Mouse (Mus musculus) forebrain, embryonic 11.5 days (tissue): ENCODE data around the gene Itpkb. TPM values are rescaled to one million over a fixed set of nuclear protein-coding genes. Genes with fewer than 3 reads are reported as not detected.
"Not testable (repeated sequence)": the region's sequence is repeated elsewhere in the genome, so short reads cannot be mapped to it uniquely, and the experiment has no call there.

Experiments used
- ATAC-seq: fragments of 200-750 bp; cut with Nextera tagmentation; replicated peaks from 2 replicates; pipeline ENCODE4 v1.8.0; 2017; ENCODE audit warnings: moderate TSS enrichment; ENCODE audit not compliant: low FRiP score
- DNase-seq: peaks from one replicate; pipeline ENCODE4 v3.0.0-alpha.2; 2017; ENCODE audit warnings: low spot score
- H3K27ac ChIP-seq: fragments of 300-500 bp; sonication (generic); 2 replicates; pipeline ENCODE4 v1.5.1; 2014; ENCODE audit warnings: low read depth, low read length
- H3K27me3 ChIP-seq: fragments of 300-500 bp; sonication (generic); 2 replicates; pipeline ENCODE4 v1.6.1; 2014; ENCODE audit warnings: mild to moderate bottlenecking, low read length, mixed read lengths; ENCODE audit not compliant: control insufficient read depth, insufficient read depth
- H3K36me3 ChIP-seq: fragments of 300-500 bp; sonication (generic); 2 replicates; pipeline ENCODE4 v1.6.1; 2014; ENCODE audit warnings: mild to moderate bottlenecking, low read length, moderate library complexity, mixed read lengths; ENCODE audit not compliant: control insufficient read depth, insufficient read depth
- H3K4me1 ChIP-seq: fragments of 300-500 bp; sonication (generic); replicated peaks from 2 replicates; pipeline ENCODE4 v1.6.1; 2014; ENCODE audit warnings: low read length, mixed read lengths; ENCODE audit not compliant: control insufficient read depth, insufficient read depth
- H3K4me2 ChIP-seq: fragments of 300-500 bp; sonication (generic); 2 replicates; pipeline ENCODE4 v1.6.1; 2014; ENCODE audit warnings: low read depth, mild to moderate bottlenecking, low read length, moderate library complexity, mixed read lengths; ENCODE audit not compliant: severe bottlenecking
- H3K4me3 ChIP-seq: fragments of 300-500 bp; sonication (generic); 2 replicates; pipeline ENCODE4 v1.5.1; 2014; ENCODE audit warnings: low read depth, low read length
- H3K9ac ChIP-seq: fragments of 300-500 bp; sonication (generic); 2 replicates; pipeline ENCODE4 v1.6.1; 2014; ENCODE audit warnings: low read length
- H3K9me3 ChIP-seq: fragments of 300-500 bp; sonication (generic); 2 replicates; pipeline ENCODE4 v1.6.1; 2016; ENCODE audit warnings: low read length, mixed read lengths; ENCODE audit not compliant: control insufficient read depth
- WGBS: fragments of 180-500 bp; shearing (Covaris S2); extraction: QIAGEN DNeasy Blood & Tissue Kit; methylation state at CpG from one replicate; pipeline ENCODE4 v1.1.7; 2014; 5-methylcytosine and 5-hydroxymethylcytosine counted together
- polyA plus RNA-seq: library from polyadenylated mRNA; unstranded; fragments of >200 nt; fragmentation: Nextera tagmentation; extraction: Ambion mirVana; gene quantifications from 2 replicates; pipeline ENCODE4 v1.2.1, GENCODE M21; 2014

Gene Itpkb
- polyA plus RNA-seq, 1 experiment from 2014 or later = 3.2 TPM

DNA sequence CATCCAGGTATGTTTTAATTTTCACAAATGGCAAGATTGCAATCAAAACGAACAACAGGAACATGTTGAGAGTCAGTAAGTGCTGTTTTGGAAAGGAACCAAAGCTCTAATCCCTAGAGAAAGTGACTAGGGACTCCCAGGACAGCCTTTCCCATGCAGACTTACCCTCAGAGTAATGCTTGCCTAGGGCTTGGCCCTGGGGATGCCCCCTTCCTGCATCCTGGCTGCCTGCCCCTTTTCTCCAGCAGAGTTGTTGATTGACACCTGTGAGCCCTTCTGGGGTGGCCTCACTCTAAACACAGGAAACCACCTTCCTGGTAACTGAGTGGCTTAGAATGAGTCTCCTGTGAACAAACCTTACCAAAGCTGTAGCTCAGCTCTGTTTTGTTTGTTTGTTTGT, 58.2 kb downstream of the Itpkb start:
- no peaks in the 10 kb centered on the region for H3K36me3 ChIP-seq
- no peak overlapping the region for H3K27ac ChIP-seq
- no peaks in the 10 kb centered on the region for H3K27me3 ChIP-seq
- DNase-seq (no peak), ATAC-seq (no peak)
- H3K9ac ChIP-seq = no peak overlapping the region
- no peaks in the 10 kb centered on the region for H3K4me1 ChIP-seq
- H3K9me3 ChIP-seq = no peaks in the 10 kb centered on the region
- no peak overlapping the region for H3K4me3 ChIP-seq
- WGBS = 50% methylated on average over 1 of the region's 1 CpGs
- H3K4me2 ChIP-seq = no peak overlapping the region

DNA sequence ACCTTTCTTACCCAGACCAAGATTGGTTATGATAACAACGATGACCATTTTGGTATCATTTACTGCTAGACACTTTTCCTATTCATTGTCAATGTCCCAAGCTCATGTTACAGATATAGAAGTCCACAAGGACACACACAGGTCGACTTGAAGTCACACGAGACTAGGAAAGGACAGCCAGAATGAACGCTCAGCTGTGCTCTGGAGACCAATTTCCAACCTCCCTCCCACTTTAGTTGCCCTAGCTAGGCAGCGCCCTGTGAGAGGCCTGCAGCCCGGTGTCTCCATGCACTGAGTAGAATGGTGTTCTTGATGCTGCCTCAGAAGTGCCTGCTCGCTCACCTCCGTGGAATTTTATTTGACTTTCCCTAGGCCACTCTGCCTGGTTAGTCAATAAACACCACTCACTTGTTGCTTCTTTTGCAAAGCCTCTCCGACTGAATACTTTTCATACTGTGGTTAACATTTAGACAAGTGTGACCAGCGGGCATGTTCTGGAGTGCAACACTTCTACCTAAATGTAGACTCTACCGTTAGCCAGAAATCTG, 59.0 kb downstream of the Itpkb start:
- ATAC-seq, H3K4me1 ChIP-seq, H3K9ac ChIP-seq, DNase-seq, H3K4me2 ChIP-seq, H3K4me3 ChIP-seq, H3K27me3 ChIP-seq, H3K36me3 ChIP-seq, H3K9me3 ChIP-seq, H3K27ac ChIP-seq: not testable (repeated sequence)
- WGBS = 89% methylated on average over 11 of the region's 11 CpGs

GRCm38 (mm10) chr1:180390321-180390731, 60.0 kb downstream of the Itpkb start:
- H3K27me3 ChIP-seq = no peaks in the 10 kb centered on the region
- H3K4me1 ChIP-seq = no peaks in the 10 kb centered on the region
- DNase-seq = no peak
- H3K4me3 ChIP-seq = no peak overlapping the region
- ATAC-seq = no peak
- H3K4me2 ChIP-seq = no peak overlapping the region
- no peaks in the 10 kb centered on the region for H3K36me3 ChIP-seq
- 76% methylated on average over 3 of the region's 3 CpGs for WGBS
- H3K9me3 ChIP-seq = no peaks in the 10 kb centered on the region
- no peak overlapping the region for H3K9ac ChIP-seq
- H3K27ac ChIP-seq = no peak overlapping the region

DNA sequence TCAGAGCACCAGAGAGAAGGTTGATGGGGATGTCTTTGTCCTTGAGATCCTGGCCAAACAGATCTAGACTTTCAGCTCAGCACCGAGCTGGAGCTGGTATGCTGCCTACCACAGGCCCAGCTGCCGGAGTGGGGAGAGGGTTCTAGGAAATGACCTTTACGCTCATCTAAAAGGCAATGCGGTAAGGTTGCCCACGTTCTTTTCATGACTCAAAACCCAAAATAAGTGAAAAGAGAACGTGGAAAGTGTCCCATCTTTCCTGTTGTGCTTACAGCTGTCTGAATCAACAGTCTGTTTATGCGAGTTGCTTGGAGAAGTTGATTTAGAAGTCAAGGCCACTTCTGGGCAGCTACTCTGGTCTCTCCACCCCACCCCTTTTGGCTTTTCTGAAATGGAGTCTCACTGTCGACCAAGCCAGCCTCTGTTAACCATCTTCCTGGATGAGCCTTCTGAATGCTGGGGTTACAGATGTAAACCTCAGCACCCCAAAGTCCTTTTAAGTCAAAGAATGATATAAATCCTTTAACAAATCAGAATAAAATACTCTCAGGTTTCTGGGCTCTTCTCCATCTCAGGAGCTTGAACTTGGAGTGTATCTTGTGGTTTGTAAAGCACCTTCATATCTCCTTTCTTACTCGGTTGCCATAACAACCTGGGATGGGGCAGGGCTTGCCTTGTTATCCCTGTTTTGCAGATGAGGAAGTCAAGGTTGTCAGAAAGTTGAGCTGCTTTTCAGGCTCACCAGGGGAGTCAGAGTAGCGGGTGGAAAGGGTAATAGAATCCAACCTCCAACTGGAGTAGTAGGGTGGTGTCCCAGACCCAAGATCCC, 60.7 kb downstream of the Itpkb start:
- WGBS = 80% methylated on average over 10 of the region's 10 CpGs
- no peaks in the 10 kb centered on the region for H3K36me3 ChIP-seq
- H3K9ac ChIP-seq = no peak overlapping the region
- H3K4me3 ChIP-seq = no peak overlapping the region
- DNase-seq = no peak
- no peak overlapping the region for H3K4me2 ChIP-seq
- no peaks in the 10 kb centered on the region for H3K27me3 ChIP-seq
- no peak for ATAC-seq
- no peak overlapping the region for H3K27ac ChIP-seq
- no peaks in the 10 kb centered on the region for H3K4me1 ChIP-seq
- no peaks in the 10 kb centered on the region for H3K9me3 ChIP-seq

- ATAC-seq (no peak), DNase-seq (no peak)
- no peak overlapping the region for H3K4me3 ChIP-seq
- no peaks in the 10 kb centered on the region for H3K4me1 ChIP-seq
- no peak overlapping the region for H3K9ac ChIP-seq
- 86% methylated on average over 4 of the region's 4 CpGs for WGBS
- no peaks in the 10 kb centered on the region for H3K27me3 ChIP-seq
- no peak overlapping the region for H3K27ac ChIP-seq
- H3K9me3 ChIP-seq = no peaks in the 10 kb centered on the region
- H3K4me2 ChIP-seq = no peak overlapping the region
- no peaks in the 10 kb centered on the region for H3K36me3 ChIP-seq
Measured at GRCm38 (mm10) chr1:180391575-180391945, 61.3 kb downstream of the Itpkb start.

GRCm38 (mm10) chr1:180392137-180392798, 62.0 kb downstream of the Itpkb start:
- DNase-seq (no peak), ATAC-seq (no peak)
- no peak overlapping the region for H3K9ac ChIP-seq
- H3K27ac ChIP-seq = no peak overlapping the region
- no peaks in the 10 kb centered on the region for H3K36me3 ChIP-seq
- no peaks in the 10 kb centered on the region for H3K27me3 ChIP-seq
- 89% methylated on average over 5 of the region's 5 CpGs for WGBS
- H3K4me3 ChIP-seq = no peak overlapping the region
- H3K9me3 ChIP-seq = no peaks in the 10 kb centered on the region
- no peak overlapping the region for H3K4me2 ChIP-seq
- no peaks in the 10 kb centered on the region for H3K4me1 ChIP-seq

DNA sequence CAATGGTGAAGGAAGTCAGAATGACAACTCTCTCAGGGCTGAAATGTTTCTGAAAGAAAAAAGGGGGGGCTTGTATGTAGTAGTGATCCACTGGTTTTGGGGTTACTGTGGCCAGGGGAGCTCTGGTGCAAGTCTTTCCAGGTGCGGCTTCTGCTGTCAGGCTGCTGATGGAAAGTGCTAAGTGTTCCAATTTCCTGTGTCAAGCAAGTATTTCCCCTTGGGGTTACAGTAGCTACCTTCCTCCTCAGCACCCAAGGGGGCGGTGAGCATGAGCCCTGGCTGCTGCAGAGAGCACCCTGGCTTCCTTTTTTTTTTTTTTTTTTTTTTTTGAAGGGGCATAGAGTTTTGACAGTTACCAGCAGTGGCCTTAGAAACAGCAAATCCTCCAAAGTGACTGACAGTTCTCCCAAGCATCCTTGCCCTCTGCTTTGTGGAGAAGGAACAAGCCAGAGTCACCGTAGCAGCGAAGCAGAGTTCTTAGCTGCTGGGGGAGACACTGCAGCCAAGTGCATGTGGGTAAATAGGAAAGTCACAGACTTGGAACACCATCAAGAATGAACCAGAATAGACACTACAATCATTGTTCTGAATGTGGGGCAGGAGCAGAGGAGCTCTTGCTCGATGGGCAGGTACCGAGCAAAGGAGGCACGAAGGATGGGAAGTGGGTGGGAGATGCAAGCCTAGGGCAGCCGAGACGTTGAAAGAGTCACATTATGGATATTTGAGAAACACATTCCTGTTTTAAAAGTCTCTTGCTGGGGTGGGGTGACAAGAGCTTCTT, 62.9 kb downstream of the Itpkb start:
- ATAC-seq = no peak
- no peak overlapping the region for H3K4me2 ChIP-seq

DNA sequence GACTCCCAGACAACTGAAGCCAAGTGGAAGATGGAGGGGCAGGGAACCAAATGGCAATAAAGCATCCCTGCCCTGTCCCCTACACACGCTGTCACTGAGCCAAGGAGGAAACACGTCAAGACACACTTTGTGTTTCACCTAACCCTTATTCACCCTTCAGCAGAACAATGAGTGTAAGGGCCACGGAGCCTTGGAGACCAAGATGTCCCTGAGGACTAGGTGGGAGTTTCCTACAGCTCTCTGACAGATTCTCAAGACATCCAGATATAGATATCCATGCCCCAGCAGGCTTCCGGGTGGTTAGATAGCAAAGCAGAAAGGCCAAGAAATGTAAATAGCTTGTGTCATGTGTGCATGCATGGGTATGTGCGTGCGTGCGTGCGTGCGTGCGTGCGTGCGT, 63.6 kb downstream of the Itpkb start:
- Histone ChIP-seq H3K4me2 (no peak overlapping the region), H3K4me3 (no peak overlapping the region), H3K9me3 (no peaks in the 10 kb centered on the region), H3K27ac (no peak overlapping the region), H3K4me1 (no peaks in the 10 kb centered on the region), H3K27me3 (no peaks in the 10 kb centered on the region), H3K36me3 (no peaks in the 10 kb centered on the region), H3K9ac (no peak overlapping the region)
- ATAC-seq (no peak), DNase-seq (no peak)
- WGBS = 92% methylated on average over 12 of the region's 12 CpGs

More for the DNA sequence above, 62.9 kb downstream of the Itpkb start:
- H3K4me1 ChIP-seq = no peaks in the 10 kb centered on the region
- no peaks in the 10 kb centered on the region for H3K27me3 ChIP-seq
- no peak overlapping the region for H3K9ac ChIP-seq
- H3K36me3 ChIP-seq = no peaks in the 10 kb centered on the region
- no peak overlapping the region for H3K4me3 ChIP-seq
- DNase-seq = no peak
- no peaks in the 10 kb centered on the region for H3K9me3 ChIP-seq
- H3K27ac ChIP-seq = no peak overlapping the region
- WGBS = 91% methylated on average over 9 of the region's 9 CpGs
